Mouse (Mus musculus) heart, adult 2 months (tissue): ENCODE data around the gene Megf9.

ENCODE experiments used
- CTCF ChIP-seq: fragments of 200-600 bp; IDR thresholded peaks from 2 replicates; pipeline ENCODE4 v1.8.1; 2022; ENCODE audit warnings: antibody characterized with exemption, mild to moderate bottlenecking, moderate library complexity
- EP300 ChIP-seq: fragments of 200-500 bp; IDR thresholded peaks from 2 replicates; pipeline ENCODE4 v1.6.1; 2011; ENCODE audit warnings: low read depth, low read length, control low read depth; ENCODE audit not compliant: insufficient read depth
- POLR2A ChIP-seq: fragments of 200-500 bp; IDR thresholded peaks from 2 replicates; pipeline ENCODE4 v1.6.1; 2011; ENCODE audit warnings: mild to moderate bottlenecking, low read depth, low read length, control low read depth; ENCODE audit not compliant: insufficient read depth

DNA sequence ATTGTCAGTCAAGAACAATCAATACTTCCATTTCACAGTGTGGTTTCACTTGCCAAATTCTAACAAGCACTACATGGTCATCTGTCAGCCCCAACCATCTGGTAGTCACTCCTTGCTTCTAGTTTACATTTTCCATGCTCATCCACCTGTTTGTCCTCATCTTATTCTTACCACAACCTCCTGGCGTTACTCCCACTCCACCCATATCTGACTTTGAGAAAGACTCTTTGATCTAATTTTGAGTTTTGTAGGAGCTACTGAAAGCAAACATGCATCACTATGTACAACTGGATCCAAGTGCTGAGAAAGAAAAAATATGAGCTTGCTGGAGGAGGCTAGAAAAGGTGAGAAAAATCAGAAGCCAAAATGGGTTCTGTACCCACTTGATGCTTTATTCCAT is 17.1 kb downstream of the Megf9 start:
- no peak for TF ChIP-seq CTCF
- TF ChIP-seq POLR2A: no peak
- no peak for TF ChIP-seq EP300
